Mouse (Mus musculus) embryo, embryonic 9.5 days (tissue): Measurements from ENCODE around the gene Pbp2.

Experiments used
- DNase-seq: peaks from one replicate; pipeline ENCODE4 v3.0.0-alpha.2; 2017; ENCODE audit errors: extremely low spot score

Gene Pbp2

GRCm38 (mm10) chr6:135300469-135300868 lies 9.7 kb downstream of the Pbp2 start:
- no peak for DNase-seq

DNA sequence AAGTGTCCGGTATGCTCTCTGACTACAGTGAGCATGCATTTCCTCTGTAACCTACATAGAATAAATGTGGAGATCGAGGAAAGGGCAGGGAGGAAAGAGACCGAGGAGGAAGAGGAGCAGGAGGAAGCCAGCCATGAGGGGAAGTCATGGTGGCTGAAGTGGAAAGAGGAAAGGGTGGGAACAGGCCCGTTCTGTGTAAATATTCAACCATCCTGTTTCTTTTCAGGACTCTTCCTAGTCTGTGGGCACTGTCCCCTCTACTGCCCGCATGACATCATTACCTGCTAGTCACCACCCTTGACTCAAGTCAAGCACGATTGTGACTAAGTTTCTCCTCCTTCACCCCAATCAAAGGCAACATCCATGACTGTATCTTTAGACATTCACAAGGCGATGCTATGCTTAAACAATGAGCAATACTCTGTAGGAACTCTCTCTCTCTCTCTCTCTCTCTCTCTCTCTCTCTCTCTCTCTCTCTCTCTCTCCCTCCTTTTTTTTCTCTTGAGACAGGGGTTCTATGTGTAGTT lies 11.1 kb downstream of the Pbp2 start:
- no peak for DNase-seq

DNA sequence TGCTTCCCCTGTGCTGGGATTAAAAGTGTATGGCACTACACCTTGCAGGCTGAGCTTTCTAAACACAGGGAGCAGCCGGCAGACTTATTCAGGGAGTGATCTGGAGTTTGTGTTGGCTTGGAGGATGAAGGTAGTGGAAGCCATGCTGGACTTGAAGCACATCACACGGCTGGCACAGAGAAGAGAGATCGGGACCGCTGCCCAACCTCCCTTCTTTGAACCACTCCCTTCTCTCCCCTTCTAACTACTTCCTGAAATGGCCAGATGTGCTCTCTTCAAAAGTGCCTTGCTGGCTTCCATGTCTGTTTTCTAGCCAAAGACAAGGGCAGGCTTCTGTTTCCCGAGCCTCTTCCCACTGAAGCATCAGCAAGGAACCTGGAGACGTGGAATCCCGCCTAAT lies 12.6 kb downstream of the Pbp2 start:
- DNase-seq: no peak

GRCm38 (mm10) chr6:135296267-135296666 lies 13.9 kb downstream of the Pbp2 start:
- DNase-seq: no peak

- DNase-seq: no peak
Measured at GRCm38 (mm10) chr6:135295082-135295861, 14.9 kb downstream of the Pbp2 start.

DNA sequence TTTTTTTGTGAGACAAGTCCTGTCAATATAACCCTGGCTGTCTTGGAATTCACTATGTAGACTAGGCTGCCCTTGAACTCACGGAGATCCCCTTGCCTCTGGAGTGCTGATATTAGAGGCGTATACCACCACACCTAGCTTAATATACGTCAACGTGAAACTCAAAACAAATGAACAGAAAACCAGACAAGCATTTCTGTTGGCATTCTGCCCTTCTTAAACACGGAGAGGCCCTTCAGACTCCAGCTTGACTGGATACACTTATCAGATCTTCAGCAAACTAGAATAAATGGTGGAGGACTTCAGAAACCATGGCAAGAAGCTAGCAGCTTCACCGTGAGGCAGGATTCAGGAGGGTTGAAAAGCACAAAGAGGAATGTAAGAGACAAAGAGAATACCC lies 16.1 kb downstream of the Pbp2 start:
- DNase-seq: no peak

DNA sequence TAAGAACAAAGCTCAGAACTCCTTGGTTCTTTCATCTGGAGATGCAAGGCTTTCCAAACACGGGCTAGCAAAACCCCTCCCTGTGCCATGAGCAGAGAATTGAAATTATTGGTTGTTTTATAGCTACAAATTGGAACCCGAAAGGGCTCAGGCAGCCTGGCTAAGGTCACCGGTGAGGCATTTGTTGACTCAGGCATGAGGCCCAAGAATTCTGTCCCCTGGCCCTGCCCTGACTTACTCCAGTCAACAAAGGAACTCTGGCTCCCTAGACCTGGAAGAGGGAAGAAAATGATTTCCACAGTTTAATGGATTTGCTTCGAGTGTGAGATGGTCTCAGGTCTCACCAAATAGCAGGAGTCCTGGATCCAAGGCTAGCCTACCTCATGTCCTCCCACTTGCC lies 17.8 kb downstream of the Pbp2 start:
- no peak for DNase-seq

GRCm38 (mm10) chr6:135279856-135280255 lies 30.3 kb downstream of the Pbp2 start:
- DNase-seq: no peak

GRCm38 (mm10) chr6:135279286-135279685 lies 30.9 kb downstream of the Pbp2 start:
- DNase-seq: no peak

- DNase-seq: no peak
Measured at GRCm38 (mm10) chr6:135278302-135278701, 31.9 kb downstream of the Pbp2 start.

- DNase-seq: no peak
Measured at GRCm38 (mm10) chr6:135276474-135277295, 33.5 kb downstream of the Pbp2 start.

- no peak for DNase-seq
Measured at GRCm38 (mm10) chr6:135275231-135275630, 35.0 kb downstream of the Pbp2 start.

GRCm38 (mm10) chr6:135273066-135273465 lies 37.1 kb downstream of the Pbp2 start:
- DNase-seq: no peak

DNA sequence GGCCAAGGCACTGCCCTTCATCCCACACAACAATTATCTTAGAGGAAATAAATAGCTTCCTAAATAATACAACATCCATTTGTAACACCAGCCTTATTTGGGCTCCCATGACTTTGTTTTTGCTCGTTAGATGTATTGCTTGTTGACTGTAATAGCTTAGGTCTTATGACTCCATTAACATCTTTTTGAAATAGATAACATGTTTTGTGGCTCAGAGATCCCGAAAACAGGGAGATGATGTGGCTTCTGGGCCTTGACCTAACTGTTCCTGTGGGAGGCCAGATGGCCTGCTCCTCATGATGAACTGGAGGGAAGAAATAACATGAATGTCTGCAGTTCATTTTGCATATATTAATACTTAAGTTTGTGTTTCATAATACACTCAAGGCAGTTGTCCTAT lies 38.4 kb downstream of the Pbp2 start:
- no peak for DNase-seq

GRCm38 (mm10) chr6:135269626-135270025 lies 40.6 kb downstream of the Pbp2 start:
- DNase-seq: no peak

DNA sequence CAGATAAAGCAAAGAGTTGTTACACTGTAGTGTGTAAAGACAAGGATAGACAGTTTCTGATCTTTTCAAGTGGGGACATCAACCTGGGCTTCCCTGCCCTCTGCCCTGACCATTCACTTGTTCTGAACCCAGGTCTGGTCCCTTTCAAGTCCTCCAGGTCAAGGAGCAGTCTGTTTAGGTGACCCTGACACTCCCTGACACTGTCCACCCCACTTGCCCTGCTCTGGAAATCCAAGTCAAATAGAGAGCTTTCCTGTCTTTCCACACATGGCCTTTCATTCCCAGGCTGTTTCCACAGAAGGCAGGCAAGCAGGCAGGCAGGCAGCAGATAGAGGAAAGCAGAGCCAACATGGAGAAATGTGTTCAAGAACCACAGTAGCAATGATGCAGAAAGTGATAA lies 41.8 kb downstream of the Pbp2 start:
- DNase-seq: no peak

DNA sequence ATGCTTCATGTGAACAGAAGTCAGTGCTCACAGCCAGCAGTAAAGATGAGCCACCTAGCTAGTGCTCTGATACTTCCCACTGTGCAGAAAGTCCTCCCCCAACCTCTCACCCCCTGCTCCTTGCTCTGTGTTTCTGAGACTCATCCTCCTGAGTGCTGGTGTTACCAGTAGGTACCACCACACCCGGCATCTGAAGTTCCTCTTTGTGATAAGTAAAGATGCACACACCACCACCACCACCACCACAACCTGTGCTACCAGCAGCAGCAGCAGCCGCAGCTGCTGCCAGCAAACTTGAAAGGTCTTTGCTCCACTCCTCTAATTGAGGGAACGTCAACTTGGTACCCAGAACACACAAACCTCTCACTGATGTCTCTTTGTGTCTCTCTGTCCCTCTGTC lies 43.0 kb downstream of the Pbp2 start:
- DNase-seq: no peak

- DNase-seq: no peak
Measured at GRCm38 (mm10) chr6:135266056-135266455, 44.1 kb downstream of the Pbp2 start.

DNA sequence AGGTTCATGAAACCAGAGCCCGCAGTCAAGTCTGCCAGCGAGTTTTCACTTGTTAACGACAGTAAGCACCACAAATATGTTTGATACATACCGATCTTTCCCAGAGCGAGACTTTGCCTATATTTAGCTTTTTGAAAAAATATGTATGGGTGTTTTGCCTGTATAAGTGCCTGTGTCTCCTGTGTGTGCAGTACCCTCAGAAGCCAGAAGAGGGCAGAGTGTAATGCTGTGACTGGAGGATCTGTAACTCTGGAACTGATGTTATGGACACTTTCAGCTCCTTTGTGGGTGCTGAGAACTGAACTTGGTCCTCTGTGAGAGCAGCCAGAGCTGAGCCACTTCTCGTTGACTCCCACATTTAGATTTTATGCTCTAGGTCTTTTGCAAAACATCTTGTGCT lies 46.1 kb downstream of the Pbp2 start:
- no peak for DNase-seq

- no peak for DNase-seq
Measured at GRCm38 (mm10) chr6:135262565-135262964, 47.6 kb downstream of the Pbp2 start.

DNA sequence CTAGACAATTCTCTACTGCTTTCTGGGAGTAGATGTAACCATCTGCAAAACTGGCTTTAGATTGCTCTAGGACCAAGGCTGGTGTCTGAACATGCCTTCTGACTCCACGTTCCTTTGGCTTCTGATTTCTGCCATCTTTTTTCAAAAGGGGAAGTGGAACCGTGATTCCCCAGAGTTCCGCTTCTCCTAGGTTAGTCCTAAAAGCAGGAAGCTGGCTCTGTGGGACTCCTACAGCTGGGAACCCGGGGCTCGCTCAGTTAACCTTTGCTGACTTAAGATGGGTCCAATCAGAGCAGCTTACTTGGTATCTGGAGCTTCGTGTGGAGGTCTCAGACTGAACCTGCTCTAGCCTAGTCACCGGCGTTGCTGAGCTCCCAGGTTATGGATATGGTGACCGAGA lies 49.1 kb downstream of the Pbp2 start:
- DNase-seq: no peak

- DNase-seq: no peak
Measured at GRCm38 (mm10) chr6:135260435-135260834, 49.8 kb downstream of the Pbp2 start.
